Mouse (Mus musculus): ENCODE data around the gene Sept12. TPM values are rescaled to one million over a fixed set of nuclear protein-coding genes. Genes with fewer than 3 reads are reported as not detected.

The Sept12 gene
- polyA plus RNA-seq, 1 experiment from 2014 or later: not detected

DNA sequence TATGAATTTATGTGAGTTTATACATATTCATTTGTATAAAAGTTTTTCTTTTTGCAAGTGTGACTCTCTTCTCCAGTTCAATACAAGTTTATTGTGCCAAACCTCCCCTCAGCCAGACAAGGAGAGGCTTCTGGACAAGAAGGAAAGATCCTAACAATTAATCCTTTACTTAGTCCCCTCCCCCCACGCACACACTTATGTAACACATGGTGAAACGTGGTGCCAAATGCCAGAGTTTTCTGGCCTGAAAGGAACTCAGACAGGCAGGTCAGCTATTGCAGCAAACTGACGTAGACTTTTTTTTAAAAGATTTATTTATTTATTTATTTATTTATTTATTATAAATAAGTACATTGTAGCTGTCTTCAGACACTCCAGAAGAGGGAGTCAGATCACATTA lies 3.0 kb upstream of the Sept12 start:
- 36% methylated on average over 2 of the region's 3 CpGs for WGBS (ENCODE audit: missing documents)
- Histone ChIP-seq H3K36me3 (ENCODE audit: inconsistent target) (no peaks in the 10 kb centered on the region), H3K79me2 (ENCODE audit: inconsistent target) (no peaks in the 10 kb centered on the region), H3K27ac (no peak overlapping the region), H3K4me3 (ENCODE audit: inconsistent target) (no peak overlapping the region)

DNA sequence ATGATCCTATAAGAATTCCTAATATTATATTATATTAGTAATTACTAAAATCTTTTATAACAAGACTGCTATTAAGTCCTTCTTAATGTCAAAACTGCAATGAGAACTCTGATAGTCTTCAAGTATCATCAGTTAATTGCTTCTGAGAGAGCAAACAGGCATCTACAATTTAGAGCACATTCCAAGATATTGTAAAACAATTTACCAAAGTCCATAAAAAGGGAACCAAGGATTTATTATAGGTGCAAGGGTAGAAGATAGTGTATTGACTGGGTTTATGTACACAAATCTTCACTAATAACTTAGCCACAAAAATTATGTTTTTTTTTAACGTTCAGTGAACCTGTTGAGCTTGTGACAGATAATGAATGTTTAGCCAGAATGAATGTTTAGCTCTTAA lies 1.3 kb upstream of the Sept12 start:
- WGBS (ENCODE audit: missing documents): 86% methylated on average over 1 of the region's 1 CpGs
- Histone ChIP-seq H3K79me2 (ENCODE audit: inconsistent target) (no peaks in the 10 kb centered on the region), H3K27ac (no peak overlapping the region)

DNA sequence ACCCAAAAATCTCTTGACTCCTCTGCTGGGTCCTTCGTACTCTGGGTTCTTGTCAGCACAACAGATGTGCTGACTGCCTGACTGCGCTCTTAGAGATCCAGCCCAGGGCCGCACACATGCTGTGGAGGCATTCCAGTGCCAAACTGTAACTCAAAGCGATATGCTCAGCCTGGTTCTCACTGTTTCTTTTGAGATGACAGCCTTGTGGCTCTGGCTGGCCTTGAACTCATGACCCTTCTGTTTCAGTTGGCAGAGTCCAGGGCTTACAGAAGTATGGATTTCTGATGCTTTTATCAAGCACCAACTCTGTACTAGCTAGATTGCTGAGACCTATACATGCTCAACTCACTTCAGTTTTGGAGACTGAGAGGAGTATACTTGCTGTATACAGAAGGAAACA lies 4.4 kb downstream of the Sept12 start:
- Histone ChIP-seq H3K79me2 (ENCODE audit: inconsistent target) (no peaks in the 10 kb centered on the region), H3K4me3 (ENCODE audit: inconsistent target) (no peak overlapping the region), H3K27ac (no peak overlapping the region), H3K36me3 (ENCODE audit: inconsistent target) (no peaks in the 10 kb centered on the region)
- 95% methylated on average over 4 of the region's 4 CpGs for WGBS (ENCODE audit: missing documents)

More for the DNA sequence above, 1.3 kb upstream of the Sept12 start:
- no peaks in the 10 kb centered on the region for H3K36me3 ChIP-seq (ENCODE audit: inconsistent target)
- H3K4me3 ChIP-seq (ENCODE audit: inconsistent target): no peak overlapping the region

GRCm38 (mm10) chr16:4984717-4985116 lies 12.9 kb downstream of the Sept12 start:
- 94% methylated on average over 10 of the region's 12 CpGs for WGBS (ENCODE audit: missing documents)
- no peak overlapping the region for H3K27ac ChIP-seq
- H3K36me3 ChIP-seq (ENCODE audit: inconsistent target): no peaks in the 10 kb centered on the region
- no peaks in the 10 kb centered on the region for H3K79me2 ChIP-seq (ENCODE audit: inconsistent target)
- no peak overlapping the region for H3K4me3 ChIP-seq (ENCODE audit: inconsistent target)

GRCm38 (mm10) chr16:4979755-4980380 lies 17.8 kb downstream of the Sept12 start:
- no peaks in the 10 kb centered on the region for H3K36me3 ChIP-seq (ENCODE audit: inconsistent target)
- no peaks in the 10 kb centered on the region for H3K79me2 ChIP-seq (ENCODE audit: inconsistent target)
- no peak overlapping the region for H3K4me3 ChIP-seq (ENCODE audit: inconsistent target)
- 75% methylated on average over 4 of the region's 4 CpGs for WGBS (ENCODE audit: missing documents)
- H3K27ac ChIP-seq: no peak overlapping the region

DNA sequence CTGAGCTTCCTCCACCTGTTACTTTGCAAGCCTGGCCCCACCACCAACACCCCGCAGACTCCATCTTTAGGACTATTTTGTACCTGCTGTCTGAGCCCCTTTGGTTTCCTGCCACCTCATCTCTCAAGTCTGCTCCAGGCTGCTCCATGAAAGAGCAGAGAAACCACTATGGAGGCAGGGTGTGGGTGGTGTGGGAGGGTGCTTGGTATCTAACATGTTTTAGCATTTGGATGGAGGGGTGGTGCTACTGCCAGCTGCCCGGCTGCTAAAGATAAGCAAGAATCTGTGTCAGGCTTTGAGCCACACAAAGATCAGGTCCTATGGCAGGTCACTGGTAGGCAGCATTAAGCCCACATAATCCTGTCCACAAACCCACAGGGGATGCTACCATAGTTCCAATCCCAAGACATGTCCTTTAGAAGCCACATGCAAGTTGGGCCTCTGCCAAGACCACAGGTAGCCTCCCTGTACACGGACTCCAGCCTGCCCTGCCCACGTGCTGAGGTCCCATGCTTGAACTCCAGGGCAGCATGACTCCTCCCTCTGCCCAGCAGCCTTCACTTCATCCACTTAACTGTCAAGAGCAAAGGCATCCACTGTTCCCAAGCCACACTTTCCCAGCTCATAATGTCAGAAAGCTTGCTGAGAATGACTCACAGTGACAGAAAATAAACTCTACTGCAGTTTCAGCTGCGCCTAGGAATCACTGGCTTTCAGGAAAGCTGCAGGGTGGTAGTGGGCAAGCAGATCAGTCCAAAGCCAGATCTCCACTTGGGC lies 19.2 kb downstream of the Sept12 start:
- H3K4me3 ChIP-seq (ENCODE audit: inconsistent target): no peak overlapping the region
- H3K27ac ChIP-seq: no peak overlapping the region
- H3K79me2 ChIP-seq (ENCODE audit: inconsistent target): no peaks in the 10 kb centered on the region
- 73% methylated on average over 5 of the region's 5 CpGs for WGBS (ENCODE audit: missing documents)
- H3K36me3 ChIP-seq (ENCODE audit: inconsistent target): no peaks in the 10 kb centered on the region

DNA sequence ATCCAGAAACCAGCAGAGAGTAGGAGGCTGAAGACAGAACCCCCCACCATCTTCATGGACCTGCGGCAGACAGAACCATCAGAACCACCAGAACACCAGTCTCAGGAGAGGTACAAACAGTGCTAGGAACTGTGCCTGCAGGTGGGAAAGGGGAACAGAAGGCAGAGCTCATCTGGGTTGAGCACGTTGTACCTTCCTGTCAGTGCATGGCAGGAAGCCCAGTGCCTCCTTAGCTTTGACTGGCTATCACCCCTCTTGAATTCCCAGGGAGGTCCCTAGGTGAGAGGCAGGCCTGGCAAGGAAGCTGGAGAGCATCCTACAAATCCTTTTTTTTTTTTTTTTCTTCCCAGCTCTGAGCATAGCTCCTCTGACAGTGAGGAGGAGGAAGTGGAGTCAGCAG lies 21.5 kb downstream of the Sept12 start:
- Histone ChIP-seq H3K79me2 (ENCODE audit: inconsistent target) (no peaks in the 10 kb centered on the region), H3K36me3 (ENCODE audit: inconsistent target) (no peaks in the 10 kb centered on the region), H3K4me3 (ENCODE audit: inconsistent target) (no peak overlapping the region), H3K27ac (no peak overlapping the region)
- 59% methylated on average over 2 of the region's 2 CpGs for WGBS (ENCODE audit: missing documents)

GRCm38 (mm10) chr16:4974521-4974920 lies 23.1 kb downstream of the Sept12 start:
- H3K36me3 ChIP-seq (ENCODE audit: inconsistent target): no peaks in the 10 kb centered on the region
- no peak overlapping the region for H3K4me3 ChIP-seq (ENCODE audit: inconsistent target)
- no peak overlapping the region for H3K27ac ChIP-seq
- 92% methylated on average over 5 of the region's 5 CpGs for WGBS (ENCODE audit: missing documents)
- H3K79me2 ChIP-seq (ENCODE audit: inconsistent target): no peaks in the 10 kb centered on the region

GRCm38 (mm10) chr16:4971626-4972025 lies 26.0 kb downstream of the Sept12 start:
- Histone ChIP-seq H3K36me3 (ENCODE audit: inconsistent target) (no peaks in the 10 kb centered on the region), H3K4me3 (ENCODE audit: inconsistent target) (no peak overlapping the region), H3K27ac (no peak overlapping the region), H3K79me2 (ENCODE audit: inconsistent target) (no peaks in the 10 kb centered on the region)
- WGBS (ENCODE audit: missing documents): 82% methylated on average over 4 of the region's 4 CpGs

DNA sequence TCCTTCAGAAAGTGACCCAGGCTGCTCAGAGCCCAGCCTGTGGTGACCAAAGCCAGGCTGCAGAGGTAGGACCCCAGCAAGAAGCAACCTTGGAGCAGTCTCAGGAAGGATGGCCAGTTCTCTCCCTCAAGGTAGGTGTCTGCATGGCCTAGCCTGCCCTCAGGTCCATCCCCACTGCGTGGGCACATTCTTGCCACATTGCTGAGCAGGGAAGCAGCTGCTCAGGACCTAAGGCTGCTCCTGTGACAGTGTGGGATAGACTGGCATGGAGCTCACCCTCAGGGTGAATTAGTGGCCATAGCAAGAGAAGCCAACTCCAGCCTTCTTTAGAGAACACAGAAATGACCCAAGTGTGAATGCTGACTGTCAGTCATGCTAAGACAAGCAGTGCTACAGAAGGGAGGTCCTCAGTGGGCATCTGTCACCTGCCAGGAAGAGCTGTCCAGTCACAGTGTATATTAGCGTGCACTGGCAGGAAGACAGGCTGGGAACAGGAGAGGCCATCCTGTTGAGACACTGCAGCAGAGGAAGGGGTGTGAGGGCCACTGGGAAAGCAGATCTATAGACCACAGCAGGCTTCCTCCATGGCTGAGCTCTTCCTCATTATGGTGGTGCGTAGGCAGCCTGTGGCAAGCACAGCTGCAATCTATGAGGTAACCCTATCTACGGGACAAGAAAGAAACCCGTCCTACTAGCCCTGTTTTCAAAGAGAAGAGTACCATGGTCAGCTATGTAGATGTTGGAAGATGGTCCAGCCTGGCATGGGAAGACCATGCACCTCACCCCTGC lies 28.4 kb downstream of the Sept12 start:
- Histone ChIP-seq H3K79me2 (ENCODE audit: inconsistent target) (no peaks in the 10 kb centered on the region), H3K27ac (peak overlapping the region; percentile 22), H3K36me3 (ENCODE audit: inconsistent target) (no peaks in the 10 kb centered on the region), H3K4me3 (ENCODE audit: inconsistent target) (no peak overlapping the region)
- WGBS (ENCODE audit: missing documents): 20% methylated on average over 5 of the region's 5 CpGs

DNA sequence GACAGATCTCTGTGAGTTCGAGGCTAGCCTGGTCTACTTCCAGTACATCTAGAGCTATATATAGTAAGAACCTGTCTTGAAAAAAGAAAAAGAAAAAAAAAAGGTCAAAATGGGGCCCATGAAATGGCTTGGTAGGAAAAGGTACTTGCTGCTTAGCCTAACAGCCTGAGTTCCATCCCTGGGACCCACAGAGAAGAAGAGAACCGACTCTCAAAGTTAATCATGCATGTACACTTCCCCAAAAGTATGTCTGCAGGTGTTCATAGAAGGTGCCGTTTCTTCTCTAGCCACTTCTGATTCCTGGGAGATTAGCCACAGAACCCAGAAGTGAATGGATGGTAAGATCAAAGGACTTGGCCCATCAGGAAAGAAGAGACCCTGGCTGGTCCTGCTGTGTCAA lies 29.2 kb downstream of the Sept12 start:
- WGBS (ENCODE audit: missing documents): 80% methylated on average over 3 of the region's 3 CpGs
- H3K79me2 ChIP-seq (ENCODE audit: inconsistent target): peaks cover 4% of the 10 kb centered on the region
- H3K4me3 ChIP-seq (ENCODE audit: inconsistent target): no peak overlapping the region
- no peak overlapping the region for H3K27ac ChIP-seq
- H3K36me3 ChIP-seq (ENCODE audit: inconsistent target): no peaks in the 10 kb centered on the region

DNA sequence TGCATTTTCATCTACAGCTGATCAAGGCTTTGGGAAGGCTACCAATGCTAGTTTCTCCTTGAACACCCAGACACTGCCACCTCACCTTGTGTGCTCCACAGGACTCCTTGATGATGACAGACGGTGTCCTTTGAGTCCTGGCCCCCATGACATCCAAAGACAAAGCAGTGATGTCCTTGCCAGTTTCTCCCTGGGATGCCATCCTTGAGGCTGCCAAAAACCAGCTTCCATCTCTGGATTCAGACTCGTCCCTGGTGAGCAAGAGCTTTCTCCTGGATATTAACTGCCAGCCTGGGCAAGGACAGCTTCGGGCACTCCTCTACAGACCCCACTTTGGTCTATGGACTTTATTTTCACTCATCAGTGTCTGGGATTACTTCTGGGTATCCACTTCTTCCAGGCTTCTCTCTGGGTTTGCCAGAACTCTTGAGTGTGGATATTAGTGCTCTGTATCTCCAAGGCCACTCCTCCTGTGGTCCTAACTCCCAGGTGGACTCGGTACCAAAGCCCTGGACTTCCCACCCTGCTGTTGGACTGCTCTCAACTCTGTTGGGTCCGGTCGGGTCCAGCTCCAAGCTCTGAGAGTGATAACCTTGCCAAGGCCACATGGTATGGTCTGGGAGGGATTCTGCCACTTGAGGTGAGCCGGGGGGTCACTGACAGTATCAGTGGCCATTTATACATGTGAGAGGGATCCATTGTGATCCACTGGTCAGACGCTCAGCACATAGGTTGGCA lies 32.1 kb downstream of the Sept12 start:
- Histone ChIP-seq H3K4me3 (ENCODE audit: inconsistent target) (peak overlapping the region; percentile 65; the same call in 1 of the 2 replicates), H3K79me2 (ENCODE audit: inconsistent target) (peaks cover 31% of the 10 kb centered on the region), H3K27ac (no peak overlapping the region), H3K36me3 (ENCODE audit: inconsistent target) (no peaks in the 10 kb centered on the region)
- 95% methylated on average over 8 of the region's 8 CpGs for WGBS (ENCODE audit: missing documents)

DNA sequence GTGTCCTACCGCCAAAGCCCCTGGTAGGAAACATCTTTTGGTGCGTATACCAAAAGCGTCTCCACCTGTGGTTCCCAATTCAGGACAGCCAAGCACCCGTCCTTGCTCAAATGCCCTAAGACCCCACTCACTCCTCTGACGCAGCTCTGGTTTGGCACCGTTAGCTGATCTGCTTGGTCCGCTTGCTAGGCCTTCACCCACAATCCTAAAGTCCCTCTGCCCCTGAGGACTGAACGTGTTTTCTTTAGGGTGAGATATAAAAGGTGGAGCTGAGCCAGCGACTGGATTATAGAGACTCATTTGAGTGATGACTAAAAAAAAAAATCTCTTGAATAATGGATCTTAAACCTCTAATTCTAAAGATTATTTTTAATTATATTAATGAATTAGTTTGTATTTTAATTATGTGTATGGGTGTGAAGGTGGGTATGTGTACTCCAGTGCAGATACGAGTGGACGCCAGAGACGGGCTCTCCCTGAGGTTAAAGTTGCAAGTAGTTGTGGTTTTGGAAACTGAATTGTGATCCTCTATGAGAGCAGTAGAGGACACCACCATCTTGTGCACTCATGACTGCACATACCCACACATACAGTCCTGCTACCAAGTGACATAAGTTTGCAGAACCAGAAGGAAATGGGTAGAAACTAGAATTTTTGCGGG lies 32.8 kb downstream of the Sept12 start:
- H3K4me3 ChIP-seq (ENCODE audit: inconsistent target): peak overlapping the region; percentile 65
- WGBS (ENCODE audit: missing documents): 3% methylated on average over 13 of the region's 13 CpGs
- peaks cover 37% of the 10 kb centered on the region for H3K79me2 ChIP-seq (ENCODE audit: inconsistent target)
- peak overlapping the region; percentile 51 for H3K27ac ChIP-seq
- H3K36me3 ChIP-seq (ENCODE audit: inconsistent target): no peaks in the 10 kb centered on the region

Measured in macrophage (primary cell).